Mouse (Mus musculus): ENCODE data around the gene Zfp524. TPM values are rescaled to one million over a fixed set of nuclear protein-coding genes. Genes with fewer than 3 reads are reported as not detected.
"Not testable (repeated sequence)": the region's sequence is repeated elsewhere in the genome, so short reads cannot be mapped to it uniquely, and the experiment has no call there.

Gene Zfp524
- polyA plus RNA-seq, 1 experiment from 2014 or later, result 11.0 TPM

DNA sequence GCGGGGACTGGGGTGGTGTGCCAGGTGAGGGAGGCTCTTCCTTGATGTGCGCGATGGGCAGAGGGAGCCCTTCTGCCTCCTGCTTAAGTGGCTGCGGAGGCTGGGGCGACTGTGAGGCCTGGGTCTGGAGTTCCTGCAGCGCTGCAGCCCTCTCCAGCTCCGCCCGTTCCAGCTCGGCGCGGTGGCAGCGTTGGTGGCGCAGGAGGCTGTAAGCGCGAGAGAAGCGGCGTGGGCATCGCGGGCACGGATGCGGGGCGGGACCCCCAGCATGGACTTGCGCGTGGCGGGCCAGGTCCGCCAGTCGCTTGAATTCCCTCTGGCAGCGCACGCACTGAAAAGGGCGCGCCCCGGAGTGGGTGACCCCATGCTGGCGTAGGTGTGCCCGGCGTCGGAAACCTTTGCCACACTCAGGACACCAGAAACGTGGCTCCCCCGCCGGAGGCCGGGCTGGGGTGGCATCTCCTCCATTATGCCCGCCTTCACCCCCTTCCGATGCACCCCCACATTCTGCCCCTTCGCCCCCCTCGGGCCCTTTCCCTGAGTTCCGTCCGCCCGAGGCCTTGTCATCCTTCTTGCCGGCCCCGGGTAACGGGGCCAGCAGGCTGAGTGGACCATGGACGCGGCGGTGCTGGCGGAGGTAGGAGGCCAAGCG lies 20.7 kb upstream of the Zfp524 start:
- H3K4me3 ChIP-seq (ENCODE audit: low read depth, low read length), result peak overlapping the region; percentile 62
- H3K27ac ChIP-seq (ENCODE audit: low read depth, low read length), result no peak overlapping the region
- ATAC-seq (replicated peaks; ENCODE audit: insufficient number of reproducible peaks, low FRiP score, low TSS enrichment), result no peak
- peaks cover 16% of the 10 kb centered on the region for H3K4me1 ChIP-seq (ENCODE audit: control insufficient read depth, insufficient read depth, low read length)
- peaks cover 9% of the 10 kb centered on the region for H3K36me3 ChIP-seq (ENCODE audit: control insufficient read depth, insufficient read depth, low read length)
- WGBS (ENCODE audit: insufficient replicate concordance), result 23% methylated on average over 55 of the region's 55 CpGs
- peak overlapping the region; percentile 67 for H3K4me2 ChIP-seq
- peaks cover 6% of the 10 kb centered on the region; the same call in 1 of the 2 replicates for H3K9me3 ChIP-seq (replicated peaks; ENCODE audit: control insufficient read depth, low read length)
- peak overlapping the region; percentile 16 for H3K9ac ChIP-seq (ENCODE audit: low read depth, low read length)
- H3K27me3 ChIP-seq (ENCODE audit: control insufficient read depth, insufficient read depth, low read length), result peaks cover 29% of the 10 kb centered on the region

DNA sequence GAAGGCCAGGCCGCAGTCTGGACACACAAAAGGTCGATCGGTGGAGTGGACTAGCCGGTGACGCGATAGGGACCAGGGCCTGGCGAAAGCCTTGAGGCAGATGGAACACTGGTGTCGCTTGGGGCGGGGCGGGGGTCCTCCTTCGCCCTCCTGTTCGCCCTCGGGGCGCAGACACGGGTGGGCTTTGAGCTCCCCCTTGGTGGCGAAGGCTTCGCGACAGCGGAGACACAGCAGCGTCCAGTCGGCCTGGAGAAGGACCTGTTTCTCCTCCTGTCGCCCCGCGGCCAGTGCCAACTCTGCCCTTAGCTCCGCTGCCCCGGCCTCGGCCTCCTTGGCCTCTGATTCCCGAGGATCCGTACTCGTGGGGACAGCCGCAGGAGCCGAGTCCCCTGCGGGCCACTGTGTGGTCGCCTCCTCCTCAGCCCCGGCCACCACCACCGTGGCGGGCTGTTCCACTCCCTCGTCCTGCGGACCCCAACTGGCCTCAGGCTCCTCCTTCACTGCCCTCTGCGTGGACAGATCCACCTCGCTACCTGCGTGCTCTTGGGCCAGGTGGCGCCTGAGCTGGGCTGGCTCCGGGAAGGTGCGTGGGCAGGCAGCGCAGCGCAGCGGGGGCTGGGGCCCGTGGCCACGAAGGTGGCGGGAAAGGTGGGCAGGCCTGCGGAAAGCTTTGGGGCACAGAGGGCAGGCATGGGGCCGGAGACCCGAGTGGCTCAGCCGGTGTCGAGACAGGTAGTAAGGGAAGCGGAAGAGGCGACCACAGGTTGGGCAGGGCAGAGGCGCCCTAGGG lies 20.0 kb upstream of the Zfp524 start:
- Histone ChIP-seq H3K4me1 (ENCODE audit: control insufficient read depth, insufficient read depth, low read length) (peaks cover 16% of the 10 kb centered on the region), H3K36me3 (ENCODE audit: control insufficient read depth, insufficient read depth, low read length) (peaks cover 9% of the 10 kb centered on the region), H3K9me3 (replicated peaks; ENCODE audit: control insufficient read depth, low read length) (peaks cover 6% of the 10 kb centered on the region; the same call in 1 of the 2 replicates), H3K27me3 (ENCODE audit: control insufficient read depth, insufficient read depth, low read length) (peaks cover 29% of the 10 kb centered on the region), H3K4me2 (peak overlapping the region; percentile 67), H3K9ac (ENCODE audit: low read depth, low read length) (peak overlapping the region; percentile 16; the same call in 1 of the 2 replicates), H3K27ac (ENCODE audit: low read depth, low read length) (no peak overlapping the region), H3K4me3 (ENCODE audit: low read depth, low read length) (peak overlapping the region; percentile 62)
- no peak for ATAC-seq (replicated peaks; ENCODE audit: insufficient number of reproducible peaks, low FRiP score, low TSS enrichment)
- 36% methylated on average over 59 of the region's 59 CpGs for WGBS (ENCODE audit: insufficient replicate concordance)

DNA sequence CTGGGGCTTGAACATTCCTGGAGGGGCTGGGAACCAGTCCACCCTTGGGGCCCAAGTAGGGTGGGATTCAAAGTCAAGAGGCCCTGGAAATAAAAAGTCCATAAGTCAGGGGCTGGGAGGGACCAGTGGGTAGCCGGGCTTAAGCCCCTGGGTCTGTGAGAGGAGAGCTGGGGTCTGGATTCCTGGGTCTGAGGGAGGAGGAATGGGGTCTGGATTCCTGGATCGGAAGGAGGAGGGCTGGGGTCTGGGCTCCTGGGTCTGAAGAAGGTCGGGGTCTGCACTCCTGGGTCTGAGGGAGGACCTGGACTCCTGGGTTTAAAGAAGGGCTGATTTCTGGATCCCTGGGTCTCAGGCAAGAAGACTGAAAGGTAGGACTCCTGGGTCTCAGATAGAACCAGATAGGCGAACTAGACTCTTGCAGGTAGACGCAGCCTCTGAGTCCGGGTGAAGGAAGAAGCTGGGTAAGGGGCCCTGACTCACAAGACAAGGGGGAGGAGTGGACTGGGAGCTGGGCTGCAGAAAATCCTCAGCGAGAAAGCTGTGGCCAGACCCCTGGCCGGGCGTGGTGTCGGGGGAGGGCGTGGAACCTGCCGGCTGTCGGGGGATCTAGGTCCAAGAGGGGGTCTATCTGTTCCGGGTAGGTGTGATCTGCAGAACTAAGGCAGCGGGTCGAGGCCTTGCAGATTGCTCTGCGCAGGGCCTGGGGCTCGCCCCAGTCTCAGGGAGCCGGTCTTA lies 18.8 kb upstream of the Zfp524 start:
- peaks cover 29% of the 10 kb centered on the region for H3K27me3 ChIP-seq (ENCODE audit: control insufficient read depth, insufficient read depth, low read length)
- H3K9me3 ChIP-seq (replicated peaks; ENCODE audit: control insufficient read depth, low read length), result peaks cover 6% of the 10 kb centered on the region; the same call in 1 of the 2 replicates
- peaks cover 9% of the 10 kb centered on the region for H3K36me3 ChIP-seq (ENCODE audit: control insufficient read depth, insufficient read depth, low read length)
- no peak overlapping the region for H3K27ac ChIP-seq (ENCODE audit: low read depth, low read length)
- ATAC-seq (replicated peaks; ENCODE audit: insufficient number of reproducible peaks, low FRiP score, low TSS enrichment), result no peak; the same call in 1 of the 2 replicates
- peak overlapping the region; percentile 67 for H3K4me2 ChIP-seq
- peak overlapping the region; percentile 74 for H3K9ac ChIP-seq (ENCODE audit: low read depth, low read length)
- H3K4me3 ChIP-seq (ENCODE audit: low read depth, low read length), result peak overlapping the region; percentile 62
- 7% methylated on average over 19 of the region's 19 CpGs for WGBS (ENCODE audit: insufficient replicate concordance)
- H3K4me1 ChIP-seq (ENCODE audit: control insufficient read depth, insufficient read depth, low read length), result peaks cover 16% of the 10 kb centered on the region

DNA sequence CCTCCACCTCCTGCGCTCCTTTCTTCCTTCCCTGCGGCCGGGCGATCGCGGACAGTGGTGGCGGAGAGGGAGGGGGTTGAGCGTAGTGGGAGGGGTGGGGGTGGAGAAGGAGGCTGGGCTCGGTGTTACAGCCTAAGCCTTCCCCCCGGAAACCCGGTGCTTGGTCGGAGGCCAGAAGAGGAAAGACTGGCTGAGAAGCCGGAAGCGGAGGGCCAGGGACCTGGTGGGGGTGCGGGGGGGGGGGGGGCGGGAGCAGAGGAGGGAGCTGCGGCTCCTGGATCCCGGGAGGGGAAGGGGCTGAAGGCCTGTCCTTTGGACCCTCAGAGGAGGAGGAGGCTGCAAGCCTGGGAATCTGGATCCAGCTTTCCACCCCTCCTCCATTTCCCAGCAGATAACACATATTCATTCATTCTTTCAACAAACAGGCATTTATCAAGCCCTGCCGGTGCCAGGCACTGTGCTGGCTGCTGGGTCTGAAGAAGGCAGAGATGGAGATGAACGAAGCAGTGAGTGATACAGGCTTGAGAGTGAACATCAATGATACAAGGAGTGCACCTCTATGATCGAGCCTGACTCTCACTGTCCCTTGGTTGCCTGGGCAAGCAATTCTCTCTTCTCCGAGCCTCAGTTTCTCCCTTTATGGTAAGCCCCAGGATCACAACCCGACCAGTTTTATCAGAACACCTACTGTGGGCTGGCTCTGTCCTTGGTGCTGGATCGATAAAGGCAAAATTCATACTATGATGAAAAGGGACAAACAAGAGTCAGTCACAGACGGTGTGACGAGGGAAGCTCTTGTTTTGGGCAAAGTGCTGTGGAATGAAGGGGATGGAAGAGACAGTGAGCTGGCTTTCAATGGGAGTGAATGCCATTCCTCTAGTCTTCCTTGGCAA lies 18.0 kb upstream of the Zfp524 start, which contains the start of gene Zfp579:
TSS of gene Zfp579 (minus strand) at position 156 of the 893 bp plus-strand sequence.
- Histone ChIP-seq H3K36me3 (ENCODE audit: control insufficient read depth, insufficient read depth, low read length) (peaks cover 9% of the 10 kb centered on the region), H3K4me1 (ENCODE audit: control insufficient read depth, insufficient read depth, low read length) (peaks cover 16% of the 10 kb centered on the region), H3K4me2 (peak within 1 kb of the TSS; percentile 67), H3K27ac (ENCODE audit: low read depth, low read length) (peak within 1 kb of the TSS; percentile 62), H3K27me3 (ENCODE audit: control insufficient read depth, insufficient read depth, low read length) (peaks cover 29% of the 10 kb centered on the region), H3K9me3 (replicated peaks; ENCODE audit: control insufficient read depth, low read length) (peaks cover 6% of the 10 kb centered on the region; the same call in 1 of the 2 replicates), H3K4me3 (ENCODE audit: low read depth, low read length) (peak within 1 kb of the TSS; percentile 62), H3K9ac (ENCODE audit: low read depth, low read length) (peak within 1 kb of the TSS; percentile 74)
- 4% methylated on average over 14 of the region's 26 CpGs for WGBS (ENCODE audit: insufficient replicate concordance)
- ATAC-seq (replicated peaks; ENCODE audit: insufficient number of reproducible peaks, low FRiP score, low TSS enrichment), result peak; percentile 77

DNA sequence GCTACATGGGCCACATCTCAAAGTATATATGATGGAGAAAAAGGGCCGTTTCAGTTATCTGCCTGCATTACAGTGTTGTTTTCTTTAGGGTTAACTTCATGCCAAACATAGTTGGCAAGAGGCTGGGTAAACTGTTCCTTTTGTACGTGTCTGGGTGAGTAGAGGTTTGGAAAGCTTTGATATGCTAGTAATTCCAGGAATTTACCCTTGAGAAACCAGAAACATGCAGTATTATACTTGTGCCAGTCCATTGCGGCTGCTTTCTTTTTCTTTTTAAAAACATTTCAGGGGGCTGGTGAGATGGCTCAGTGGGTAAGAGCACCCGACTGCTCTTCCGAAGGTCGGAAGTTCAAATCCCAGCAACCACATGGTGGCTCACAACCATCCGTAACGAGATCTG lies 17.3 kb upstream of the Zfp524 start:
- H3K4me1 ChIP-seq (ENCODE audit: control insufficient read depth, insufficient read depth, low read length), result peaks cover 16% of the 10 kb centered on the region
- H3K36me3 ChIP-seq (ENCODE audit: control insufficient read depth, insufficient read depth, low read length), result peaks cover 7% of the 10 kb centered on the region
- ATAC-seq (replicated peaks; ENCODE audit: insufficient number of reproducible peaks, low FRiP score, low TSS enrichment), result no peak
- peaks cover 29% of the 10 kb centered on the region for H3K27me3 ChIP-seq (ENCODE audit: control insufficient read depth, insufficient read depth, low read length)
- peak overlapping the region; percentile 67 for H3K4me2 ChIP-seq
- WGBS (ENCODE audit: insufficient replicate concordance), result 56% methylated on average over 7 of the region's 8 CpGs
- H3K4me3 ChIP-seq (ENCODE audit: low read depth, low read length), result peak overlapping the region; percentile 62; the same call in 1 of the 2 replicates
- H3K9ac ChIP-seq (ENCODE audit: low read depth, low read length), result no peak overlapping the region
- peak overlapping the region; percentile 62 for H3K27ac ChIP-seq (ENCODE audit: low read depth, low read length)
- H3K9me3 ChIP-seq (replicated peaks; ENCODE audit: control insufficient read depth, low read length), result 0 out of 2 replicates have a peak, but pooled peaks cover 3% of the 10 kb centered on the region

DNA sequence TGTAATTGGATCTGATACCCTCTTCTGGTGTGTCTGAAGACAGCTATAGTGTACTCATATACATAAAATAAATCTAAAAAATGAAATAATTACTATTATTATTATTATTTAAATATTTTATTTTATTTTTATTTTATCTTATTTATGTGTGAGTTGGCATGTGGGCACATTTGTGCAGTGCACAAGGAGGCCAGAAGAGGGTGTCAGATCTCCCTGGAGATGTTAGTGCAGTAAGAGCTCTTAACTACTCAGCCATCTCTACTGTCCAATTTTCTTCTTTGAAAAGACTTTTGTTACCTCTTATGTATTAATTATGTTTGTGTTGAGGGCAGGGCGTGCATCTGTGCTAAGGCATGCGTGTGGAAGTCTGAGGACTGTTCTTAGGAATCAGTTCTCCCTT lies 14.3 kb upstream of the Zfp524 start:
- H3K4me3 ChIP-seq (ENCODE audit: low read depth, low read length), result no peak overlapping the region

DNA sequence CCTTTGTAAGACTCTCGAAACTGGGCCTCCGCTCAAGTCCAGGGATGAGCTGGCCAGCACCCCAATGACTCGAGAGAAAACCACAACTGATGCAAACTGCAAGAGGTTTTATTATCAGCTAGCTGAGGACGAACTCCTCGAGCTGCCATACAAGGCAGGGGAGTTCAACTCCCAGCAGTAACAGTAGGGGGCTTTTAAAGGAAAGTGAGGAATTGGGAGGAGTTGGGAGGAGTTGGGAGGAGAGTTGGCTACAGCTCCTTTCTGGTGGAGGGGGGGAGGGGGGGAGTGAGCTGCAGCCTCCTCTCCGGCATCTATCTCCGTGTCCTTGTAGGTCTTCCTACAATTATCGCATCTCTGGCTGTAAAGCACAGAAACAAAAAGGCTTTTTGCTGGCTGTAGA lies 11.3 kb upstream of the Zfp524 start:
- peaks cover 15% of the 10 kb centered on the region for H3K36me3 ChIP-seq (ENCODE audit: control insufficient read depth, insufficient read depth, low read length)
- H3K9me3 ChIP-seq (replicated peaks; ENCODE audit: control insufficient read depth, low read length); H3K4me2 ChIP-seq; H3K4me3 ChIP-seq (ENCODE audit: low read depth, low read length); H3K27me3 ChIP-seq (ENCODE audit: control insufficient read depth, insufficient read depth, low read length); H3K4me1 ChIP-seq (ENCODE audit: control insufficient read depth, insufficient read depth, low read length); ATAC-seq (replicated peaks; ENCODE audit: insufficient number of reproducible peaks, low FRiP score, low TSS enrichment); H3K9ac ChIP-seq (ENCODE audit: low read depth, low read length); H3K27ac ChIP-seq (ENCODE audit: low read depth, low read length): not testable (repeated sequence)
- WGBS (ENCODE audit: insufficient replicate concordance), result 69% methylated on average over 8 of the region's 8 CpGs

More for the DNA sequence above, 14.3 kb upstream of the Zfp524 start:
- Histone ChIP-seq H3K27ac (ENCODE audit: low read depth, low read length) (no peak overlapping the region), H3K4me1 (ENCODE audit: control insufficient read depth, insufficient read depth, low read length) (peaks cover 9% of the 10 kb centered on the region; the same call in 1 of the 2 replicates), H3K36me3 (ENCODE audit: control insufficient read depth, insufficient read depth, low read length) (no peaks in the 10 kb centered on the region), H3K27me3 (ENCODE audit: control insufficient read depth, insufficient read depth, low read length) (peaks cover 3% of the 10 kb centered on the region; the same call in 1 of the 2 replicates), H3K4me2 (no peak overlapping the region), H3K9ac (ENCODE audit: low read depth, low read length) (no peak overlapping the region), H3K9me3 (replicated peaks; ENCODE audit: control insufficient read depth, low read length) (no peaks in the 10 kb centered on the region)
- no peak for ATAC-seq (replicated peaks; ENCODE audit: insufficient number of reproducible peaks, low FRiP score, low TSS enrichment)
- WGBS (ENCODE audit: insufficient replicate concordance), result 73% methylated on average over 2 of the region's 2 CpGs
